Mouse (Mus musculus) bone marrow macrophage, adult 2 months (primary cell): ENCODE data around the gene Pgam2. TPM values are rescaled to one million over a fixed set of nuclear protein-coding genes. Genes with fewer than 3 reads are reported as not detected.

ENCODE experiments used
- H3K27ac ChIP-seq: 2 replicates; pipeline ENCODE4 v1.5.1; 2012; ENCODE audit warnings: low read depth, low read length; ENCODE audit not compliant: insufficient read depth
- H3K4me1 ChIP-seq: 2 replicates; pipeline ENCODE4 v1.6.1; 2012; ENCODE audit warnings: low read length; ENCODE audit not compliant: control insufficient read depth, insufficient read depth
- H3K4me3 ChIP-seq: 2 replicates; pipeline ENCODE4 v1.5.1; 2012; ENCODE audit warnings: mild to moderate bottlenecking, low read length, moderate library complexity; ENCODE audit not compliant: insufficient read depth
- CTCF ChIP-seq: IDR thresholded peaks from 2 replicates; pipeline ENCODE4 v1.5.1; 2012; ENCODE audit warnings: low read depth, mild to moderate bottlenecking, low read length, moderate library complexity
- POLR2A ChIP-seq: IDR thresholded peaks from 2 replicates; pipeline ENCODE4 v1.6.1; 2012; ENCODE audit warnings: mild to moderate bottlenecking, low read depth, low read length, borderline replicate concordance
- polyA plus RNA-seq: library from polyadenylated mRNA; stranded (reverse); fragments of >200 nt; gene quantifications from 2 replicates; pipeline ENCODE4 v1.2.4, GENCODE M21; 2012; ENCODE audit not compliant: missing spikeins, insufficient read depth, insufficient read length

The Pgam2 gene
- polyA plus RNA-seq, 1 experiment: not detected

GRCm38 (mm10) chr11:5797371-5797770, 6.2 kb downstream of the Pgam2 start:
- H3K4me1 ChIP-seq: peaks cover 40% of the 10 kb centered on the region
- TF ChIP-seq POLR2A: no peak
- no peak for TF ChIP-seq CTCF
- no peak overlapping the region for H3K27ac ChIP-seq
- H3K4me3 ChIP-seq: no peak overlapping the region

DNA sequence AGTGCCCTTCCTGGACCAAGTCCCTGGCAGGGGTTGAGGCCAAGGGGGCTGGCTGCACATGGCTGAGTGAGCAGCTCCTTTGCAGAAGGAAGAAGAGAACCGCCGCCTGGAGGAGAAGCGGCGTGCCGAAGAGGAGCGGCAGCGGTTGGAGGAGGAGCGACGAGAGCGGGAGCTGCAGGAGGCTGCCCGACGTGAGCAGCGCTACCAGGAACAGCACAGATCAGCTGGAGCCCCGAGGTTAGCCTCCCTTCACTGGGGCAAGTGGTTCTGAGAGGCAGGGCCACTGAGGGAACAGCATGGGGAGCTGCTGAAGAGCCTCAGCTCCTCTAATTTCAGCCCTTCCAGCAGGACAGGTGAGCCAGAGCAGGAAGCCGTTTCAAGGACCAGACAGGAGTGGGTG, 6.6 kb downstream of the Pgam2 start:
- H3K4me3 ChIP-seq: no peak overlapping the region
- peaks cover 42% of the 10 kb centered on the region for H3K4me1 ChIP-seq
- TF ChIP-seq POLR2A (no peak), CTCF (no peak)
- H3K27ac ChIP-seq: no peak overlapping the region

- peak overlapping the region; percentile 32 for H3K27ac ChIP-seq
Measured at GRCm38 (mm10) chr11:5795706-5796105, 7.8 kb downstream of the Pgam2 start.

GRCm38 (mm10) chr11:5795290-5795689, 8.2 kb downstream of the Pgam2 start:
- Histone ChIP-seq H3K4me3 (no peak overlapping the region), H3K27ac (peak overlapping the region; percentile 32), H3K4me1 (peaks cover 44% of the 10 kb centered on the region)
- no peak for TF ChIP-seq CTCF
- TF ChIP-seq POLR2A: no peak

More at GRCm38 (mm10) chr11:5795706-5796105, 7.8 kb downstream of the Pgam2 start:
- no peak for TF ChIP-seq CTCF
- TF ChIP-seq POLR2A: no peak
- Histone ChIP-seq H3K4me3 (no peak overlapping the region), H3K4me1 (peaks cover 40% of the 10 kb centered on the region)

GRCm38 (mm10) chr11:5790431-5790830, 13.1 kb downstream of the Pgam2 start:
- Histone ChIP-seq H3K27ac (no peak overlapping the region), H3K4me3 (no peak overlapping the region), H3K4me1 (peaks cover 60% of the 10 kb centered on the region)
- TF ChIP-seq POLR2A (no peak), CTCF (no peak)

DNA sequence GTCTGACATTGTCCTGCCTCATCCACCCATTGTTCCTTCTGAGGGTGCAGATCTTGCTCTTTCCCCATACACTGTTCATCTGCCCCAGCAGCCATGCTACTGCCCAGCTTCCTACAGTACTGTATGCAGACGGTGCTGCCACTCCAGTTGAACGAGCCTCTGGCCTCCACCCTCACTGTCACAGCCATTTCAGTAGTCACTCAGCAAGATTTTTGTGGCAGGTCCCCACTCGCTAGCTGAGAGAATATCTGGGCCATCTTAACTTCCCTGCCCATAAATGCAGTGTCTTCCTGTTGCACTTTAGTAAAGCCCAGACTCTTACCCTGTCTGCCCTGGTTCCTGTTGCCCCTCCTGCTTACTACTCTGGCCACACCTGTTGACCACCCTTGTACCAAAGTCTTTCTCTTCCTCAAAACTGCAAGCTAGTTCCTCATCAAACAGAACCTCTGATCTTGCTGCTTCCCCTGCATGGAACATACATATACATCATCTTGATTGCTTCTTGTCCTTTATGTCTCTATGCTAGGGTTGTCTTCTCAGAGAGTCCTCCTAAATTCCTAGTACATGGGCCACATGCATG, 13.7 kb downstream of the Pgam2 start:
- TF ChIP-seq POLR2A (no peak), CTCF (no peak)
- Histone ChIP-seq H3K27ac (peak overlapping the region; percentile 22), H3K4me1 (peaks cover 58% of the 10 kb centered on the region), H3K4me3 (peak overlapping the region; percentile 93)

- TF ChIP-seq POLR2A (no peak), CTCF (no peak)
- Histone ChIP-seq H3K27ac (peak overlapping the region; percentile 77), H3K4me3 (peak overlapping the region; percentile 93), H3K4me1 (peaks cover 52% of the 10 kb centered on the region)
Measured at GRCm38 (mm10) chr11:5789071-5789753, 14.3 kb downstream of the Pgam2 start.

GRCm38 (mm10) chr11:5788056-5789014, 15.2 kb downstream of the Pgam2 start, which contains the start of gene Dbnl:
Dbnl (plus strand) TSS chr11:5788488.
- TF ChIP-seq POLR2A (peak; percentile 56; the same call in 1 of the 2 replicates), CTCF (peak; percentile 61)
- H3K27ac ChIP-seq: peak within 1 kb of the TSS; percentile 90
- peaks cover 43% of the 10 kb centered on the region for H3K4me1 ChIP-seq
- H3K4me3 ChIP-seq: peak within 1 kb of the TSS; percentile 93

- H3K27ac ChIP-seq: peak overlapping the region; percentile 90
- peaks cover 41% of the 10 kb centered on the region for H3K4me1 ChIP-seq
- peak overlapping the region; percentile 93 for H3K4me3 ChIP-seq
- no peak for TF ChIP-seq CTCF
Measured at GRCm38 (mm10) chr11:5787671-5788055, 15.9 kb downstream of the Pgam2 start.

- no peak for TF ChIP-seq POLR2A
- no peak for TF ChIP-seq CTCF
- peak overlapping the region; percentile 72 for H3K27ac ChIP-seq
- H3K4me1 ChIP-seq: peaks cover 32% of the 10 kb centered on the region
Measured at GRCm38 (mm10) chr11:5785732-5786131, 17.8 kb downstream of the Pgam2 start.

More at GRCm38 (mm10) chr11:5785732-5786131, 17.8 kb downstream of the Pgam2 start:
- no peak overlapping the region for H3K4me3 ChIP-seq
